Mouse (Mus musculus) adrenal gland, adult 2 months (tissue): ENCODE measurements at regions not wholly inside any gene's neighbourhood (a gene's known extent, or its start where the extent isn't known, plus 50 kb on each side); places are given as distances from the start of the nearest gene placed in this dataset.

Experiments
- DNase-seq: peaks from one replicate; pipeline ENCODE4 v3.0.0; 2021

DNA sequence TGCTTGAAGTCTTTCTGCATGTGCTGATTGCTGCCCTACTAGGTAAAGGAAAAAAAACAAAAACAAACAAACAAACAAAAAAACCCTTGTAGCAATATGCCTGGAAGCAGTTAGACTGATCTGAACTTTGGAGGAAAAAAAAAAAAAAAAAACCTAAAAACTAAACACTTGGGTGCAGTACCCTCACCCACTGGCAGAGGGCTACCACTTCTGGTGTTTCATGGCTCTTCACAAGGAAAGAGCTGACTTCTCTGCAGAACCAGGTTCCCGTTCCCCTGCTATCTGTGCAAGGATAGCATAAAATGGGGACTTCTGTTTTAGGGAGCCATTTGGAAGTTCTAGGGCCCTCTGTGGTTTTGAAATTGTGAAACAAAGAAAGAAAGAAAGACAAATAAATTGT lies 52.2 kb upstream of the Otud4 start:
- peak; percentile 45 for DNase-seq

DNA sequence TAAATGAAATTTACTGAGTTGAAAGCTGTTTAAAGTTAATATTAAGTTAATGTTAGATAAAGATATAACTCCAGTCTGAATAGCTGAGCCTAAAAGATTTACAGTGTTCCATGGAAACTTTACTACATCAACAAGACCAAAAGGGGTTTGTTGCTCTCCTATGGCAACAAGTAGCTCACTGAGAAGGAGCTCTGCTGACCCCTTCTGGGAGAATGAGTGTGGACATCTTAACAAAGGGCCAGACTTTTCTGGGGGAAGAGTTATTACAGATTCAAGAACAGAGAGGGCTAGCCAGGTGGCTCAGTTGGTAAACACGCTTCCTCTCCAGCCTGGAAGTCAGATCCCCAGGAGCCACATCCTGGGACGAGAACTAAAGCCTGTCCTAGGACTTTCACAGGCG lies 54.5 kb upstream of the Otud4 start:
- peak; percentile 54 for DNase-seq

DNA sequence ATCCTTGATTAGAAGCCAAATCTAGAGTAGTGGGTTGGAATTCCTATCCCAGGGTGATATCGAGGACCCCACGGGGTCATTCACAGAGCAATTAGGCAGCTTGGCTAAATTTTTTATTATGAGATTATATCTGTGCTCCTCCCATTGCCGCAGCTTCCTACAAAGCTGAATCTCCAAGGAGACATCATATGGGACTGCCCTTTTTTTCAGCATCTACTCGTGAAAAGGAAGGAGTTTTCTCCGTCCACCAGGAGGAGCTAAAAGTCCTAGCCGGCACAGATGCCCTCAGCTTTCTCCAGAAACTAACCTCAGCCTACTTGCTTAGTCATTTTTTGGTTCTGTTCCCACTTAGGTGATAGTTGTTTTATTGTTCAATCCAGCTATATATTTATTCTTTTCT lies 56.1 kb upstream of the Otud4 start:
- peak; percentile 48 for DNase-seq

DNA sequence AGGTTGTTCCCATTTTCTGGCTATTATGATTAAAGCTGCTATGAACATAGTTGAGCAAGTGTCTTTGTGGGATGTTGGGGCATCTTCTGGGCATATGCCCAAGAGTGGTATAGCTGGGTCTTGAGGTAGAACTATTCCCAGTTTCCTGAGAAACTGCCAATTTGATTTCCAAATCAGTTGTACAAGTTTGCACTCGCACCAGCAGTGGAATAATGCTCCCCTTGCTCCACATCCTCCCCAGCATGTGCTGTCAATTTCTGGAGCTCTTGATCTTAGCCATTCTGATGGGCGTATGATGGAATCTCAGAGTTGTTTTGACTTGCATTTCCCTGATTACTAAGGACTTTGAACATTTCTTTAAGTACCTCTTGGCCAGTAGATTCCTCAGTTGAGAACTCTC lies 57.2 kb upstream of the Otud4 start:
- DNase-seq = no peak

DNA sequence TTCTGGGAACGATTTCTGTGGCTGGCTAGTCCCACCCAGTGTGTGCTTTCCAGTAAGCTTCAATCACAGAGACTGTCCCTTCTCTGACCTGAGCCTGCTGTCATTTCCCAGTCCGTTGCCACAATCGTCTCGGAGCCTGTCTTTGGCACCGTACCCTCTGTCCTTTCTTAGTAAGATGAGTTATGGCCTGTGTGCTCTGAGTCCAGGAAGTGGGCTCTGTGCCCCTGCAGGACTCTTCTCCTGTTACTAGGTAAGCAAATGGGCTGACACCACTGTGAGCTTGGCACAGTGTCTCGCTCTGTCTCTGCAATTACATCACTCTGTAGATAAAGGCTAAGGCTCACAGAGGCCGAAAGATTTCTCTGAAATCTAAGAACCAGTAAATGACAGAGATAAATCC lies 63.3 kb upstream of the Otud4 start:
- DNase-seq = peak; percentile 42

DNA sequence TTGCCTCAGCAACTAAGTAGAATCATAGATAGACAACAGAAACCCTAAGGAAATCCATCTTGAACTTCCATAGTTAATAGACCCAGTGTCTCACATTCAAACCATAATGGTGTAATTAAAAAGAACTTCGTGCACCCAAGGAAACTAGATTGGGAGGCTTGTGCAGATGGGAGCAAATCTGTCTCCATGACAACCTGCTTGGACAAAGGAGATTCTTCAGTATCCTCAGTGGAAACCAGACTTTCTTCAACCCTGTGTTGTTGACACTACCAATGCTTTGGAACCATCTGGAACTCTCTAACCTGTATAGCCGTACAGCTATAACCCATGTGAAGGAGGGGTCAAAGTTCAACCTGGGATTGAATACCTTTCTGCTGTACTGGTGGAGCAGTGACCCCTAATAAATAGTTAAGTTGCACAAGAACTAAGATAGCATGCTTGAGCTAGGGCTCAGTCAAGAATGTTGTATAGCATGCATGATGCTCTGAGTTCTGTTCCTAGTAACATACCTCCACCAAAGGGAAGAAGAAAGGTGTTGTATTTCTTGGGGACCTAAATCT lies 64.2 kb upstream of the Otud4 start:
- DNase-seq = no peak

DNA sequence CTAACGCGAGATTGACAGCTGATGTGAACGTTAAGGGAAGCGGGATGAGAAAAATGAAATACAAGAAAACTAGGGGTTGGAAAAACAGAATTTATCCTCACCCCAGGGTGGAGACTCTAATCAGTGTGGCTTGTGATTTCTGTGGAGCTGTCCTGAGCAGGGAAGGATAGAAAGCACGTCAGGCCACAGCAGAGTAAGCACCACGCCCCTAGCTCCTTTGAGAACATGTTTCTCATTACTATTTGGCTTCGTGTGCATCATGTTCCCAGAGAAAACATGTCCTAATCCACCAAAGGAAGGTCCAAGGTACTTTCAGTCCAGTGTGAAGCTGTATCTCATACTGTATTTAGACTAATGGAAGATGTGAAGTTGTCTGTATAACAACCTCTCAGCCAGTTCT lies 65.9 kb upstream of the Otud4 start:
- DNase-seq = no peak

DNA sequence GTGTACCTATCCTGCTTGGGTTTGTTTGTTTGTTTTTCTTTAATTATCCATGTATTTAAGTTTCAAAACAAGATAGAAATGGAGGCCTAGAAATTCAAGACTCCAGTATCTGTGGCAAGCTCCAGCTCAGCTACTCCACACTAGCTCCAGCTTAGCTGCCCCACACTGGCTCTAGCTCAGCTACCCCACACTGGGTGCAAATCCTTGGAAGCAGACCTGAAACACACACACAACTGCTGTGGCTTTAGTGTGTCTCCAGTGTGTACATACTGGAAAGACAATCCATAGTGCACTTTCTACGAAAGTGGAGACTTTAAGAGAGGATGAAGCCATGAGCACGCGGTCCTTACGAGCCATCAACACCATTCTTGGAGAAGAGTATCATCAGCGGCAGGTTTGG lies 66.9 kb upstream of the Otud4 start:
- DNase-seq = no peak

DNA sequence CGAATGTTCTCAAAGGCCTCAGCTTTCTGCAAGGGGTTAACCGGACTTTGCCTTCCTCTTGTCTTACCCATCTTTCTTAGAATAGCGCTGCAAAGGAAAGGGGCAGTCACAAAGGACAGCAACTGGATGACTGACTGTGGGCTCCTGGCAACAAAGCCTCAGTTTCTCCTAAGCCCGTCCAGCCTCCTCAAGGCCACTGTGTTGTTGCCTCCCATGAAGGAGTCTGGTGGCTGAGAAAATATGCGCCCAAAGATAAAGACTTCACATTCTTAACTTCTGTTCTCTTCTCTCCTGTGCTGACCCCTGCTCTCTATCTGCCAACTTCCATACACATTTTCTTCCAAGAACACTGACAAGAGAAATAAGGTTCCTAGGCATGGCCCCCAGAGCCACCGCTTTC lies 76.3 kb upstream of the Otud4 start:
- no peak for DNase-seq

DNA sequence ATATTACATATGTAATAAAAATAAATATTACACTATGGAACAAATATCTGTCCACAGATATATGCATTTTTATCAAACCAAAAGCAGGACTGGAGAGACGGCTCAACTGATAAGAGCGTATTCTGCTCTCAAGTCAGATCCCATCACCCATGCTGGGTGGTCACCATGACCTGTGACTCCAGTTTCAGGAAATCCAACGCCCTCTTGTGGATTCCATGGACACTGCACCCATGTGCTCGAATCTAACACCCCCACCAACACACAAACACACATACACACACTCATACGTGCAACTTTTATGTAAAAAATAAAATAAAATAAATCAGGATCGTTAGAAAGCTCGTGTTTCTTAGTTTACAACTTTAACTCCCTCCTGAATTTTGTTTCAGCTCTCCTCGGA lies 76.7 kb upstream of the Otud4 start:
- no peak for DNase-seq

DNA sequence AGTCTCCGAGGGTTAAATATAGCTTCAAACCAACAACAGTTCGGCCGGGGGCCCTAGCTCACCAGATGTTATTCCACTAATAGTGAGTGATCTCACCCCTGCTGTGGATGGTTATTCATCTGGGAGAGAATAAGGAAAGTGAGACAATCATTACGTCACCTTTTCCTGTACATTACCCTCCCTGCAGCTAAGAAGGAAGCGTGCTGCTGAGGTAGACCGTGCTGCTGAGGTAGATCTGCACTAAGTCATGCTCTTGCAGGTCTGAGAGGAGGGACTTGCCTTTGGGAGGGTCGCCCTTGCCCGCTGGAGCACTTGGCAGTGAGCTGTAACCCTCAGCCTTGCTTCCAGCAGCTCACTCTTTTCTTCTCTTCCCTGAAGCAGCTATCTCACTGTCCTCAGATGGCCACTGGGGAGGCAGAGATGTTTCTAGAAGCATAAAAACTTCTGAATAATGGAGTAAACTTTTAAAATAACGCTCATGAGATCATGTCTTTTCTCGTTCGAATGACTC lies 77.3 kb upstream of the Otud4 start:
- DNase-seq = peak; percentile 10

DNA sequence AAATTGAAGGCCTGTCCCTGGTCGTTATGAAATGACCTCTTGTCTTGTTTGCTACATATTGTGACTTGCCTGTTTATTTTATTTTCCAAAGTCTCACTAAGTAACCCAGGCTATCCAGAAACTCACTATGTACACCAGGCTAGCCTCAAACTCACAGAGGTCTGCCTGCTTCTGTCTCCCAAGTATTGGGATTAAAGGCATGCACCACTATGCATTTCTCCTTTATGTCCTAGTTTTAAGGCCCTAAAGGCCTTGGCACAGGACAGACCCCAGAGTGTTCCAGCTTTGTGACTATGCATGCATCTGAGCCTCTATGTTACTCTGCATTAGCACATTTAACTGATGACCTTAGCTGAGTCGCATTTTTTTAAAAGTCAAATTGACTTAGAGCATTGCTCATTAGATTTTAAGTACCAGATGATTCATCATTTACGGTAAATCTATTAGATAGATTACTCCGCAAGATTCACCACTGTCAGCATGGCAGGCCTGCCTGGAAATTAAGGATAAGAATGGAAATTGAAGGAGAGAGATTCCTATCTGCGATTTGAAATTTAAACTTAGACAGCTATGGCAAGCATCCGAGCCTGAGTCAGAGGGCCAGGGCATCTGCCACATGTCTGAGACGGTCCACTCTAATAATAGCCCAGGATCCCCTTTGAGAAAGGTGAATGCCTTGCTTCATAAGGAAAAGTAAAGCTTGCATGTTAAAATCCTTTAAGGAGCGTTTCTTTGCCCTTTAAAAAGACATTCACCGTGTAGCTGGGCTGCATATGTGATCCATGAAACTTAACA lies 78.0 kb upstream of the Otud4 start:
- no peak for DNase-seq

DNA sequence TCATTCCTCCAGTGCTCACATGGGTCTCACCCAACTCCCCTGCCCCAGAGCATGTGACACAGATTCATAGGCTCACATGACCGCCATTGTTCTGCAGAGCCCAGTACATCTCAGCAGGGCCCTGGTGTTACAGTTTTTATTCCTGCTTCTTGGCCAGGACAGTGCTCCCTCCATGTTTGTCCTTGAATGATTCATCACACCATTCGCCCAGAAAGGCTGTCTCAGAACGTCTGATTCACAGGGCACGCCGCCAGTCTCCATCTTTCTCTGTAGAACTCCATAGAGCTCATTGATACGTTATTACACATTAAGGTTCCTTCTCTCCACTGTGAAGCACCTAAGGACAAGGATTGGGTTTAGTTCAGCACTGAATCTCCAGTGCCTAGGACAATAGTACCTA lies 79.9 kb upstream of the Otud4 start:
- peak; percentile 89 for DNase-seq

DNA sequence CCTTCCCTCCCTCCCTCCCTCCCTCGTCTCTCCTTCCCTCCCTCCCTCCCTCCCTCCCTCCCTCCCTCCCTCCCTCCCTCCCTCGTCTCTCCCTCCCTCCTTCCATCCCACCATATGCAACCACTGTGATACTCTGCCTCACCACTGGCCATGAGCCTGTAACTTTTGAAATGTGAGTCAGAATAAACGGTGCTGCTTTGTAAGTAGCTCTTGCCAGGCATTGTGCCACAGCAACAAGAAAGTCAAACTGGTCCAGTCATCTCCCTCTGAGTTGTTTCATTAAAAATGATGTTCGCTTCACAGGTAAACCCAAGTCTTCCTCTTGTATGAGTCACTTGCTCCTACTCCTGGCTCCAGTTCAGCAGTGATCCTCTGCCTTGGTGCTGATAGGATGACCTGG lies 85.1 kb upstream of the Otud4 start:
- DNase-seq = peak; percentile 27

DNA sequence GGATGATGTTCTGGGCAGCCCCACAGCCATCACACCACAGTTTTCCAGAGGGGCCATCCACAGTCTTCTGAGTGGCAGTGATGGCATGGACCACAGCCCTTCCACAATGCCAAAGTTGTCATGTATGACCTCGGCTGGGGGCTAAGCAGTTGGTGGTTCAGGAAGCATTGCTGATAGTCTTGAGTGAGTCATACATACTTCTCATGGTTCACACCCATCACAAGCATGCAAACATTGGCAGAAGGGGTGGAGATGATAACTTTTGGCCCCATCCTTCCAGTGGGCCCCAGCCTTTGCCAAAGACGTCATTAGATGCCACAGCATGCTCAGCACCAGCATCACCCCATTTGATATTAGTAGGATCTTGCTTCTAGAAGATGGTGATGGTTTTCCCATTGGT lies 89.3 kb upstream of the Otud4 start:
- no peak for DNase-seq

DNA sequence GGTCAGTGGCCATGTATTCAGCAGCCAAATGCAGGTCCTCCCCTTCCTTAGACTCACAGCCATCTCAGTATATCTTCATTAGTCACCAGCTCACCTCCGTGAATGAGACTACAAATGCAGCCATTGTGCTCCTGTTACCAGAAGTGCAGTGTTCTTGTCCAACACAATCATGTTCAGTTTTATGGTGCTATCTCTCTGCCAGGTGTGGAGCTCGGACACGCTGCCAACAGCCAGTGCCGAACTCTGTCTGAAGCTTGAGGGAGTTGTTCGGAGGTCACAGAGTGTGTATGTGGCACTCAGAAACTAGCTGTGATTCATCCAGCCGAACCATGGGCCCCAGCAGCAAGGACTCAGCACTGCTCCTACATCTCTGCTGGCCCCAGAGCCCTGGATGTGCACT lies 91.3 kb upstream of the Otud4 start:
- peak; percentile 68 for DNase-seq

DNA sequence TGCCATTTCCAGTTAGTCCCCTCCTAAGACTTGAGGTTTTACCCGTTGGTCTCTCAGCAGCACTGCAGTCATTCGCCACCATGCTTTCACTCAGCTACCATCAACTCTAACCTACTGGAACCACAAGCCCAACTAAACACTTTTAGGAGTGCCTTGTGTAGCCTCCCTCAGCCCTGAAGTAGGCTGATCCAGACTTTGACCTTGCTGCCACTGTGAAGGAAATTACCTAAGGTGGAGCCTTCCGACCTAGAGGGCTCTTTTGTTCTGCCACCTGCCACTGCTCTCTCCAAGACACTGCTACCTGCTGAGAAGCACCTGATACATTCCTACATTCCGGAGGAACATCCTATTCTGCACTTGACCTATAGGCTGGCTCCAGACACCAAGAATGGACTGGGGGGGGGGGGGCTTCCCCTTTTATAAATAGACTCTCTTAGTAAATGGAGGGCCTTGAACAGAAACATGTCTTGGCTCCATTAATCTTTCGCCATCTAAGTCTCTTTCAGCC lies 93.5 kb upstream of the Otud4 start:
- DNase-seq = no peak

DNA sequence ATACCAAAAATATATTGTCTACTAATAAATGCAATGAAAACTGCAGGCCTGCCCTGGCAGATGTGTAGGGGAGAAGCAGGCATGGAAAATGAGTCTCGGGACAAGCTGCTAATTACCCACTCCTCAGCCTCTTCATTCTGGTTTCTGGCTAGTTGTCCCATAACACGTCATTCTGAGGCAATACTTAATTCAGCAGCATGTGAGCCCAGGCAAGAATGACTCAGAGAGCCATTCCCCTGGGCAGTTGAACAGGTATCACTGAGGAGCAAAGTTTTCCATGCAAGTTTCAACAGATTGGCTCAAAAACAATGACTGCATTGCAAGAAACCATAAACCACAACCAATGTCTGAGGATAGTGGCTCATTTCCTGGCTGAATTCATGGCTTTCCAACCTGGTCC lies 97.0 kb upstream of the Otud4 start:
- no peak for DNase-seq

DNA sequence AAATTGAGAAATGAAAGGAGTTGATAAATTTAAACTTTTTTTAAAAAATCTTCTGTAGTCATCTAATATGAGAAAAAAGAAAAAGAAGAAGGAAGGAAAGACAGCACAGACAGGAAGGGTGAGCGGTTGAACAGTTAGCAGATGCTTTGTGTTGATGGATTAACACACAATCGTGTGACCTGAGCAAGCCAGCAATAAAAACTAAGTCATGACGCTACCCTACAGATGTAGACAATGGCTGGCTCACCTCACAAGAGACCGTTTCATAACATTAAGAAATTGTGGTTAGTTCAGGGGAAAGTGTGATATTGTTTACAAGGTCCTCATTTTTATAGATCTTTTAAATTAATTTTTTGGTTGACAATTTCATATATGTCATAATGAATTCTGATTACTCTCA lies 99.4 kb upstream of the Otud4 start:
- DNase-seq = no peak

DNA sequence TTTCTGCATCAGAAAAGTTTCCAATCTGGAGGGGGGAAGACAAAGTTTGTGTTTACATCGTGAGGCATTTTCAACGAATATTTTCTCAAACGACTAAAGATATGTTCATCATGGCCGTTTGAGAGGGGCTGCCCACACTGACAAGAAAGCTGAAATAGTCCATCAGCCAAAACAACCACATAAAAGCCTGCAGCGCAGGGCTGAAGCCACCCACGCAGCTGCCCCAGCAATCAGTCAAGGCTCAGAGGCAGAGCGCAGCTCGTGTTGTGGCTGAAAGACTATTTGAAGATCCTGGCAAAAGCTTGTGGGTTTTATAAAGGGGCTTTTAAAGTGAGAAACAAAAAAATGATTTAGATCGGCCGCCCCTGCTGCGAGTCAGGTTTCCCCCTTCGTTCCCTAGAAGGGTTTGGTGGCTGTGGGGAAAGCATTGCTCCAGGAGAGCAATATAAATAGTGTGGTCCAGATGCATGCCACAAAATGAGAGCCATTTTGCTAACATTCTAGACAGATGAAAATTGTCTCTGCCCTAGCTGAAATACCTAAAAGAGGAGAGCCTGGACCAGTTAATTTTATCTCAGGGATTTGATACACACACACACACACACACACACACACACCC lies 105.0 kb upstream of the Otud4 start:
- DNase-seq = no peak

DNA sequence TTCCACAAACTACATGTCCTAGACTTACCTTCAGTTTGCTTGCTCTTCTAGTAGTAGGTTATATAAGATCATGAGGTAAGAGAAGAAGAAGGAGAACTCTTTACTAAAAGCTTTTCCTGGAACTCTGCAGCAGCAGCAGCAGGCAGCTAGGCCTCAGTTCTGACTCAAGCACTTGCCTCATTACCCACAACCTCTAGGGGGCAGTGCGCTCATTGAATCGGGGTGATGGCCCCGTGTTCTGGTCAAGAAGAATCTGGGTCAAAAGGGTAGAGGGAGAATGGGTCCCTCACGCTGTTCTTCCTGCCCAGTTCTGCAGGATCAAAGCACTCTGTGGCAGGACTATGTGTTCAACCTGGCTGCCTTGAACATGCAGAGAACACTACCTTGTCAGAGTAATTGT lies 109.9 kb upstream of the Otud4 start:
- DNase-seq = peak; percentile 45

DNA sequence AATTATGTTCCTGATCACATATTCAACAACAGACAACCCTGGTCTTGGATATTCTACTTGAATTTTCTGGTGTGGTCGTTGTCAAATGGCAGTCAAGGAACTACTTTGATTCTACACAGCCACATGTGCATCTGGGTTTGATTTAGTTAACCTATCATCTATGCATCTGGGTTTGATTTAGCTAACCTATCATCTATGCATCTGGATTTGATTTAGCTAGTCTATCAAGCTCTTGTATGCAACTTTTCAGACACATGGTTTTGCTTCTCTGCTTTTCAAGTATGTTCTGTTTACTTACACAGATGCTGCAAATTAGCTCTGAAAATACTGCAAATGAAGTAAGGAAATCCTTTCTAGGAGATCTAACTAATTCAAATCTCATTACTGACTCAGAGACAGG lies 117.4 kb upstream of the Otud4 start:
- DNase-seq = no peak

DNA sequence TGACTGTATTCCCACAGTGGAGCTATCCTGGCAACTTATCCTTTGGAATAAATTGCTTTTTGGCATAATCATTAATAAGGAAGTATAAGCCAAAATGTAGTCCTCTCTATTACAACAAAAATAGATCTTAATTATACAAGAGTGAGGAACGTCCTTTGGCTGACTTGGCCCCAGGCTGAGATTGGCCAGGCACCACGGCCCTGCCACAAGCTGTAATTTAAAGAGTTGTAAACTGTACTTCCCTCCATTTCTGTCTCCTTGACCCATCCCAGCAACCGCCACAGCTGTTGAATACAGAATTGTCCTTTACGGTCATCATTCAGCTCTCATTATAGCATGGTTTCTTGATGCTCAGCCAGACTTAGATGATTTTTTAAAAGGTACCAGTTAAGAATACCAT lies 119.6 kb upstream of the Smad1 start:
- DNase-seq = no peak
